Mouse (Mus musculus) intestine, embryonic 15.5 days (tissue): Measurements from ENCODE around the gene Rpl36a. TPM values are rescaled to one million over a fixed set of nuclear protein-coding genes. Genes with fewer than 3 reads are reported as not detected.
A peak's percentile ranks its signal among the peaks of the same experiment; 100 is the strongest.
"Not testable (repeated sequence)": the region's sequence is repeated elsewhere in the genome, so short reads cannot be mapped to it uniquely, and the experiment has no call there.

Source experiments
- ATAC-seq: fragments of 200-750 bp; cut with Nextera tagmentation; 2 replicates; pipeline ENCODE4 v1.8.0; 2017; ENCODE audit warnings: moderate TSS enrichment, moderate library complexity
- H3K27ac ChIP-seq: fragments of 300-500 bp; sonication (generic); 2 replicates; pipeline ENCODE4 v1.5.1; 2015; ENCODE audit warnings: mild to moderate bottlenecking, inconsistent platforms
- H3K27me3 ChIP-seq: fragments of 300-500 bp; sonication (generic); replicated peaks from 2 replicates; pipeline ENCODE4 v1.6.1; 2015; ENCODE audit warnings: inconsistent platforms
- H3K36me3 ChIP-seq: fragments of 300-500 bp; sonication (generic); 2 replicates; pipeline ENCODE4 v1.6.1; 2015; ENCODE audit warnings: inconsistent platforms
- H3K4me1 ChIP-seq: fragments of 300-500 bp; sonication (generic); replicated peaks from 2 replicates; pipeline ENCODE4 v1.6.1; 2015; ENCODE audit warnings: inconsistent platforms
- H3K4me2 ChIP-seq: fragments of 300-500 bp; sonication (generic); replicated peaks from 2 replicates; pipeline ENCODE4 v1.6.1; 2015; ENCODE audit warnings: mild to moderate bottlenecking, inconsistent platforms
- H3K4me3 ChIP-seq: fragments of 300-500 bp; sonication (generic); replicated peaks from 2 replicates; pipeline ENCODE4 v1.5.1; 2015; ENCODE audit warnings: inconsistent platforms
- H3K9ac ChIP-seq: fragments of 300-500 bp; sonication (generic); 2 replicates; pipeline ENCODE4 v1.6.1; 2015; ENCODE audit warnings: inconsistent platforms
- H3K9me3 ChIP-seq: fragments of 300-500 bp; sonication (generic); 2 replicates; pipeline ENCODE4 v1.6.1; 2016; ENCODE audit warnings: inconsistent platforms
- WGBS: fragments of 180-500 bp; shearing (Covaris S2); methylation state at CpG from one replicate; pipeline ENCODE4 v1.1.7; 2015; 5-methylcytosine and 5-hydroxymethylcytosine counted together
- polyA plus RNA-seq: library from polyadenylated mRNA; unstranded; fragments of >200 nt; fragmentation: Nextera tagmentation; extraction: Ambion mirVana; gene quantifications from 2 replicates; pipeline ENCODE4 v1.2.1, GENCODE M21; 2015

Rpl36a gene
- polyA plus RNA-seq = 445 and 494 TPM in 2 replicates

GRCm38 (mm10) chrX:134585103-134586002 is at the start of gene Rpl36a:
Gene Rpl36a (plus strand): TSS chrX:134585654.
- Histone ChIP-seq H3K4me3 (peak within 1 kb of the TSS; percentile 43), H3K4me2 (peak within 1 kb of the TSS; percentile 57), H3K4me1 (no peaks in the 10 kb centered on the region), H3K36me3 (0 out of 2 replicates have a peak, but pooled peaks cover 3% of the 10 kb centered on the region), H3K27me3 (no peaks in the 10 kb centered on the region), H3K27ac (peak within 1 kb of the TSS; percentile 79), H3K9ac (peak within 1 kb of the TSS; percentile 53), H3K9me3 (no peaks in the 10 kb centered on the region)
- ATAC-seq = peak; percentile 97
- 18% methylated on average over 45 of the region's 45 CpGs for WGBS

GRCm38 (mm10) chrX:134539795-134540194 is 45.7 kb upstream of the Rpl36a start:
- ATAC-seq, H3K36me3 ChIP-seq, H3K9me3 ChIP-seq, H3K27ac ChIP-seq, H3K4me3 ChIP-seq, H3K27me3 ChIP-seq, H3K4me1 ChIP-seq, H3K9ac ChIP-seq: not testable (repeated sequence)
- WGBS = 81% methylated on average over 10 of the region's 10 CpGs
- H3K4me2 ChIP-seq = 0 out of 2 replicates have a peak overlapping the region, but pooled peaks have one; percentile 50

GRCm38 (mm10) chrX:134540414-134541135 is 44.9 kb upstream of the Rpl36a start:
- Histone ChIP-seq H3K27ac (0 out of 2 replicates have a peak overlapping the region, but pooled peaks have one; percentile 27), H3K4me2 (peak overlapping the region; percentile 50), H3K27me3 (no peaks in the 10 kb centered on the region), H3K4me1 (no peaks in the 10 kb centered on the region), H3K9me3 (no peaks in the 10 kb centered on the region), H3K4me3 (peak overlapping the region; percentile 52), H3K36me3 (no peaks in the 10 kb centered on the region), H3K9ac (peak overlapping the region; percentile 58)
- 31% methylated on average over 12 of the region's 12 CpGs for WGBS
- ATAC-seq = peak; percentile 47; the same call in 1 of the 2 replicates

- 19% methylated on average over 47 of the region's 61 CpGs for WGBS
- Histone ChIP-seq H3K27ac (peak within 1 kb of the TSS; percentile 77), H3K9ac (peak within 1 kb of the TSS; percentile 58), H3K27me3 (no peaks in the 10 kb centered on the region), H3K4me3 (peak within 1 kb of the TSS; percentile 52), H3K4me2 (peak within 1 kb of the TSS; percentile 52), H3K4me1 (no peaks in the 10 kb centered on the region), H3K9me3 (no peaks in the 10 kb centered on the region), H3K36me3 (no peaks in the 10 kb centered on the region)
- ATAC-seq = peak; percentile 97
These were observed 44.1 kb upstream of the Rpl36a start, which contains the start of gene Timm8a1 for GRCm38 (mm10) chrX:134541145-134541954. Gene Timm8a1 (minus strand): TSS chrX:134541865.

GRCm38 (mm10) chrX:134541955-134542308 is 43.5 kb upstream of the Rpl36a start:
- peak overlapping the region; percentile 77; the same call in 1 of the 2 replicates for H3K27ac ChIP-seq
- no peaks in the 10 kb centered on the region for H3K36me3 ChIP-seq
- peak overlapping the region; percentile 50; the same call in 1 of the 2 replicates for H3K9ac ChIP-seq
- no peak; the same call in 1 of the 2 replicates for ATAC-seq
- H3K27me3 ChIP-seq = no peaks in the 10 kb centered on the region
- no peaks in the 10 kb centered on the region for H3K4me1 ChIP-seq
- no peaks in the 10 kb centered on the region for H3K9me3 ChIP-seq
- peak overlapping the region; percentile 52 for H3K4me2 ChIP-seq
- H3K4me3 ChIP-seq = peak overlapping the region; percentile 52
- 25% methylated on average over 6 of the region's 6 CpGs for WGBS

GRCm38 (mm10) chrX:134547330-134547729 is 38.1 kb upstream of the Rpl36a start:
- Histone ChIP-seq H3K27ac (no peak overlapping the region), H3K4me3 (no peak overlapping the region), H3K36me3 (no peaks in the 10 kb centered on the region), H3K27me3 (no peaks in the 10 kb centered on the region), H3K9ac (no peak overlapping the region), H3K4me1 (no peaks in the 10 kb centered on the region), H3K9me3 (no peaks in the 10 kb centered on the region), H3K4me2 (no peak overlapping the region)
- no peak for ATAC-seq
- WGBS = 81% methylated on average over 4 of the region's 4 CpGs

- Histone ChIP-seq H3K4me3 (no peak overlapping the region), H3K9me3 (no peaks in the 10 kb centered on the region), H3K4me2 (no peak overlapping the region), H3K27me3 (no peaks in the 10 kb centered on the region), H3K36me3 (no peaks in the 10 kb centered on the region), H3K4me1 (no peaks in the 10 kb centered on the region), H3K9ac (no peak overlapping the region), H3K27ac (no peak overlapping the region)
- no peak for ATAC-seq
- WGBS = 24% methylated on average over 5 of the region's 5 CpGs
These were observed 34.6 kb upstream of the Rpl36a start for GRCm38 (mm10) chrX:134550903-134551302.

GRCm38 (mm10) chrX:134553326-134553725 is 32.1 kb upstream of the Rpl36a start:
- Histone ChIP-seq H3K4me3 (no peak overlapping the region), H3K4me1 (no peaks in the 10 kb centered on the region), H3K27ac (no peak overlapping the region), H3K27me3 (no peaks in the 10 kb centered on the region), H3K36me3 (no peaks in the 10 kb centered on the region), H3K9me3 (no peaks in the 10 kb centered on the region), H3K9ac (no peak overlapping the region), H3K4me2 (no peak overlapping the region)
- 80% methylated on average over 4 of the region's 4 CpGs for WGBS
- no peak for ATAC-seq

- H3K36me3 ChIP-seq = no peaks in the 10 kb centered on the region
- H3K9me3 ChIP-seq = no peaks in the 10 kb centered on the region
- WGBS = 58% methylated on average over 6 of the region's 6 CpGs
- no peak overlapping the region for H3K27ac ChIP-seq
- no peaks in the 10 kb centered on the region for H3K4me1 ChIP-seq
- no peak overlapping the region for H3K4me2 ChIP-seq
- H3K9ac ChIP-seq = no peak overlapping the region
- H3K27me3 ChIP-seq = no peaks in the 10 kb centered on the region
- H3K4me3 ChIP-seq = no peak overlapping the region
- ATAC-seq = no peak
These were observed 31.0 kb upstream of the Rpl36a start for GRCm38 (mm10) chrX:134554425-134554824.

GRCm38 (mm10) chrX:134564326-134564725 is 21.1 kb upstream of the Rpl36a start:
- H3K4me3 ChIP-seq = no peak overlapping the region
- no peaks in the 10 kb centered on the region for H3K36me3 ChIP-seq
- H3K27me3 ChIP-seq = no peaks in the 10 kb centered on the region
- no peaks in the 10 kb centered on the region for H3K9me3 ChIP-seq
- no peaks in the 10 kb centered on the region for H3K4me1 ChIP-seq
- no peak overlapping the region for H3K9ac ChIP-seq
- ATAC-seq = no peak
- 76% methylated on average over 4 of the region's 4 CpGs for WGBS
- H3K27ac ChIP-seq = no peak overlapping the region
- H3K4me2 ChIP-seq = no peak overlapping the region

GRCm38 (mm10) chrX:134566536-134567222 is 18.8 kb upstream of the Rpl36a start:
- WGBS = 83% methylated on average over 8 of the region's 8 CpGs
- H3K9ac ChIP-seq = no peak overlapping the region
- no peak overlapping the region for H3K4me2 ChIP-seq
- H3K27ac ChIP-seq = no peak overlapping the region
- H3K9me3 ChIP-seq = no peaks in the 10 kb centered on the region
- no peaks in the 10 kb centered on the region for H3K27me3 ChIP-seq
- H3K4me3 ChIP-seq = no peak overlapping the region
- ATAC-seq = no peak
- H3K4me1 ChIP-seq = no peaks in the 10 kb centered on the region
- no peaks in the 10 kb centered on the region for H3K36me3 ChIP-seq
